Mouse (Mus musculus) MEL (cell line): Measurements from ENCODE around the gene Rps19.
"Not testable (repeated sequence)": the region's sequence is repeated elsewhere in the genome, so short reads cannot be mapped to it uniquely, and the experiment has no call there.

ENCODE experiments used
- EP300 ChIP-seq, 2 experiments: IDR thresholded peaks; 2 replicates each; pipeline ENCODE4 v1.6.1; 2011; ENCODE audit warnings: improper control_type of control experiment in 2 of 2, low read length in 2 of 2, low read depth in 1 of 2, mild to moderate bottlenecking in 1 of 2
- MEF2A ChIP-seq: IDR thresholded peaks from 2 replicates; pipeline ENCODE4 v1.6.1; 2014; ENCODE audit warnings: low read depth, mild to moderate bottlenecking, inconsistent platforms, low read length, improper control_type of control experiment; ENCODE audit not compliant: poor library complexity, insufficient replicate concordance, severe bottlenecking; ENCODE audit errors: extremely low read depth
- USF1 ChIP-seq: IDR thresholded peaks from 2 replicates; pipeline ENCODE4 v1.6.1; 2014; ENCODE audit warnings: low read depth, mild to moderate bottlenecking, inconsistent platforms, low read length, improper control_type of control experiment, moderate library complexity

DNA sequence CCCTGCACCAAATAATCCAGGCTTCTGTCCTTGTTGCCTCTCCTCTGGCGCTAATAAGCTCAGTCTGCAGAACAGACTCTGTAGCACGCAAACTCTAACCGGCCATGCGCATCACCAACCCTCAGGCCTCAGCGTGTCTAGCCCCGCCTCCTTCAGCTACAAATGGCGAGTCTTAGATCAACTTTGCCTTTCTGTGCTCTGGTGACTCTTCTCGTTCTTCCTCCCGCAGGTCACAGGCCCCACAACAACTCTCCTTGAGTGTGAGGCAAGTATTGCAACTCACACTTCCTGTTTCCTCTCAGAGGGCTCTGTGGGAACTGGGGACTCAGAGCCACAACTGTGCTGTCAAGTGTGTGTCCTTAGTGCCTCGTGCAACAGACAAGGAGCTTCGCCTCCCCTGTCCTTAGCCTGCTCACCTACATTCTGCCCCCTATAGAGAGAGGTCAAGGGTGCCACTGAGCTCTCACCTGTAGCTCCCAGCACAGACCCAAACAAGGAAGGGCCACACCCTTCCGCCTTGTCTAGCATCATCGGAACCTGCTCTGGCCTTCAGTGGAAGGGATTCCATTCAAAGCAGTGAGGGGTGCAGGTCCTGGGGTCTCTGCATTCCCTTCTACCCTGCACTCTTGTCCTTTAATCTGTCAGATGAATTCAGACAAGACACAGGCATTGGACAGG is 45.3 kb upstream of the Rps19 start:
- TF ChIP-seq USF1; MEF2A; EP300 (IDR thresholded peaks at IDR 0.05; ENCODE audit: low read depth in 1 of 2, low read length in 2 of 2): not testable (repeated sequence)
